Mouse (Mus musculus) cortical plate, adult 2 months (tissue): ENCODE data around the gene Rab3gap2.

Experiments used
- CTCF ChIP-seq: fragments of 200-500 bp; IDR thresholded peaks from 2 replicates; pipeline ENCODE4 v1.5.1; 2011; ENCODE audit warnings: mild to moderate bottlenecking, control low read depth, low read length; ENCODE audit not compliant: insufficient read depth; ENCODE audit errors: extremely low read depth
- POLR2A ChIP-seq: fragments of 200-500 bp; IDR thresholded peaks from 2 replicates; pipeline ENCODE4 v1.6.1; 2011; ENCODE audit warnings: mild to moderate bottlenecking, low read length, control low read depth; ENCODE audit not compliant: insufficient read depth; ENCODE audit errors: extremely low read depth

GRCm38 (mm10) chr1:185173641-185174040 lies 30.3 kb upstream of the Rab3gap2 start:
- TF ChIP-seq CTCF: no peak
- no peak for TF ChIP-seq POLR2A
